Mouse (Mus musculus) olfactory bulb, adult 2 months (tissue): ENCODE data around the gene Rd3l.

Source experiments
- CTCF ChIP-seq: fragments of 200-500 bp; IDR thresholded peaks from 2 replicates; pipeline ENCODE4 v1.5.1; 2012; ENCODE audit warnings: low read depth, mild to moderate bottlenecking, low read length, moderate library complexity; ENCODE audit not compliant: insufficient read depth
- POLR2A ChIP-seq: fragments of 200-500 bp; IDR thresholded peaks from 2 replicates; pipeline ENCODE4 v1.6.1; 2012; ENCODE audit warnings: mild to moderate bottlenecking, low read depth, low read length, moderate library complexity; ENCODE audit not compliant: insufficient read depth

- no peak for TF ChIP-seq CTCF
- no peak for TF ChIP-seq POLR2A
These were observed 37.6 kb downstream of the Rd3l start for GRCm38 (mm10) chr12:111943421-111944064.
